Mouse (Mus musculus) A20 (cell line): ENCODE measurements around the gene E4f1.
"Not testable (repeated sequence)": the region's sequence is repeated elsewhere in the genome, so short reads cannot be mapped to it uniquely, and the experiment has no call there.

ENCODE experiments used
- DNase-seq: peaks from one replicate; pipeline ENCODE4 v3.0.0-alpha.2; 2011; ENCODE audit warnings: low read depth, low spot score

The E4f1 gene

GRCm38 (mm10) chr17:24455523-24456206 lies 14.4 kb downstream of the E4f1 start:
- not testable (repeated sequence) for DNase-seq

GRCm38 (mm10) chr17:24454756-24455522 lies 15.2 kb downstream of the E4f1 start:
- peak; percentile 99 for DNase-seq

- DNase-seq: no peak
These were observed 15.8 kb downstream of the E4f1 start for GRCm38 (mm10) chr17:24454218-24454755.

DNA sequence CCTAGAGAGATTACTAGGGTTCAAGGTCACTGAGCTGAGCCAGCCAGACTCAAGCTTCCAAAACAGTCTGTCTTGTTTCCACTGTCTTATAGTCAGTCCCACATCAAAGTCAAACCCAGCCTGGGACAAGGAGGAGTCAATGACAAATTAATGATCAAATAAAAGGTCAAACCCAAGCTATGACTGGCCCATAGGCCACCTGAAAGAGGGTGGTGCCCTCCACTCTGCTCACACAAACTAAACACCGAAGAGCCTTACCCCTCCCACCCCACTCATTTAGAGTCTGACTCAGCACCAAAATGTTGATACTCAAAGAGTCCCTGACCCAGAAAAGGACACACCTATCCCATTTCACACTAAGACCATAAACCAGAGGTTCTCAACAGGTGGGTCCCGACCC lies 16.7 kb downstream of the E4f1 start:
- DNase-seq: no peak

DNA sequence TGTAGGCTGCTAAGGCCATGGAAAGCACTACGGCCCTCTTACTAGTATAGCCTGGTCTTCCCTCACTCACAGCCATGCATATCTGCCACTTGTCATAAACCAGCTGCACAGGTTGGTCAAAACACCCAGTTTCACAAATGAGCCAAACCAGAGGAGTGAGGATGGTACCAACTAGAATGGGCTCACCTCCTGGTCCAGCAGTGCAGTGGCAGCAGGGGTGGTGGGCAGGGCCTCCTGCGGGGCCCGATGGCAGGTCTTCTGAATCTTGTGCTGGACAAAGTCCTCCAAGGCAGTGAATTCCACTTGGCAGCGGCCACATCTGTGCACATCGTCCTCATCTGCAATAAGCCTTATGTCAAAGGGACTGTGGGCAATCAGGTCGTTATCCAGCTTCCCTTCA lies 18.9 kb downstream of the E4f1 start:
- DNase-seq: no peak

DNA sequence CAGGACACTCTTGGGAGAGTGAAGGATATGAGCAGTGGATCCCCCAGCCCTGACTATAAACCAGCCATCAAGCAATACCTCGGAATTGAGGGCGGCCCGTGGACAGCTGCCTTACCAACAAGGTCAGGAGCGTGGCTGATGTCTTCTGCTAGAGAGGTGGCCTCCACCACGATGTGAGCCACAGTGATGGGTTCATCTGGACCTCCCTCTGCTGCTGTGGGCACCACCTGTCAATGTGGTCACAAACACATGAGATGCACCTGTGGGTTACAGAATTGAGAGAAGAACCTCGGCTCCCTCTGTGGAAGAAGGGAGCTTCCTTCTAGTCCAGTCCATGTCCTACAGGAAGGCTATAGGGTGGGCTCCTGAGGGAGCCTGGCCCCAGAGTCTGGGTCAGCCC lies 20.6 kb downstream of the E4f1 start:
- DNase-seq: no peak

DNA sequence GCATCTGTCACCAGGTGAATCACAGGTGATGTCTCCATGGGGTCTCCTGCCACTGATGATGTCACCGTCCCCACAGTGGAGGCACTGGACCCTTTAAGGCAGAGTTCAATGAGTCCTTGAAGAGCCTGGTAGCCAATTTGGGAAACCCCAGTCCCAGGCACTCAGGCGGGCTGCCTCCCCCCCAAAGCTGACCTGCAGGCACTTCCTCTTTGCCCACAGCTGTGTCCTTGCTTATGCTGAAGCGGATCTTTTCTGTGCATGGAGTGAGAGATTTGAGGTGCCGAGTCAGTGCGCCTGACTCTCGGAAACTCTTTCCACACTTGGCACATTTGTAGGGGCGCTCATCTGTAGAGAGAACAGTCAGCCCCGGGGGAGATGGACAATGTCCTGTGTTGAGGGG lies 23.5 kb downstream of the E4f1 start:
- no peak for DNase-seq

- DNase-seq: no peak
These were observed 26.7 kb downstream of the E4f1 start for GRCm38 (mm10) chr17:24443409-24443808.

DNA sequence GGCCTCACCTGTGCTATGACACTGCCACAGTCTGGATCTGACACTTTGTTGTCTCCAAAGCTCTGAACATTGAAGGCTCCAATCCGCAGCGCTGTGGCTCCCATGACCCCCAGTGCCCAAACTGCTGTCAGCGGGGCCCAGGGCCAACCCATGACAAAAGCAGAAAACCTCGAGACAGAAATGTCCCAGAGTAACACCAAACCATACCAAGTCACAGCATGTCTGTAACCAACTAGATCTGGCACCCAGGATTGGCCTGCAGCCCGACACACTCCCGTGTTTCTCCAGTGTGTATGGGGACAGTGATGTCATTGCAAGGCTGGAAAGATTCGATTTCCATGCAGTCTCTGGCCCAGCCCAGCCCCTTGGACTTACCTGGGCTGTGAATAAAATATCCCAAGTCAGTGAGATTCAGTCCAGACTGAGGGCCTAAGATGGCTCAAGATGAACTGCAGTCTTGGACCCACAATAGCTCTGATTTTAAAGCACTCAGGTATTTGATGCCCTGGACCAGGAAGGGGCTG lies 27.4 kb downstream of the E4f1 start, which contains the start of gene Dnase1l2:
Gene Dnase1l2 (minus strand): TSS at position 474 of the 524 bp plus-strand sequence.
- no peak for DNase-seq

DNA sequence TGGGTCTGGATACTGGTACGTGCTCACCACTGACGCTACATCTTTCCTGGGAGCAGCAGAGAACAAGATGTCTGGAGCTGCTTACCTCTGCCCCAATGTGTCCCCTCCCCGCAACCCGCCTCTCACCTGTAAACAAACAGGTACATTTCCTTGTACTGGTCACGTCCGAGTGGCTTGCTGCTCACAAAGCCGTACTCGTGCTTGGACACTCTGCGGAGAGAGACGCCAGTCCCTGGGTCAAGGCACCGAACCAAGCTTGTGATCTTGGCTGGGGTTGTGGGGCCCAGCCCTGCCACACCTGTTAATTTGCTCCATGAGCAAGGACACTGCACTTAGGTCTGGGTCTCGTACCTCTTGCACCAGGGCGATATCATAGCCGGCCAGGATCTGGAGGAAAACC lies 28.0 kb downstream of the E4f1 start:
- no peak for DNase-seq

- peak; percentile 30 for DNase-seq
These were observed 29.0 kb downstream of the E4f1 start for GRCm38 (mm10) chr17:24441148-24441547.

- no peak for DNase-seq
These were observed 29.7 kb downstream of the E4f1 start for GRCm38 (mm10) chr17:24440377-24440776.

DNA sequence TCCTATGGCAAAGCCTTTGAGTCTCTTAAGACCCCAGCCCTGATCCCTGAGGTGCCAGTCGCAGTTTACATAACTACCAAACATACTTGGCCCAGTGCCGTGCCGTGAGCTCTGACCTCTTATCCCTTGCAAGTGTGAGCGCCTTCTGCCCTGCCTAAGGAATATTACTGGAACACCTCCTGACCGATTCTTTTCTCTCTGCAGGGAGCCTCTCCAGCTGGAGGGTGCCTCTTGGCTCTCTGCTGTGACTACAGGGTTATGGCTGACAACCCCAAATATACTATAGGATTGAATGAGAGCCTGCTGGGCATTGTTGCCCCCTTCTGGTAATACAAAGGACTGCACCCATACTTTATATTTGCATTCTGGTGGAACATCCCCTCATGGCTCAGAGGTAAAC lies 33.1 kb downstream of the E4f1 start:
- peak; percentile 65 for DNase-seq

GRCm38 (mm10) chr17:24429201-24429983 lies 40.7 kb downstream of the E4f1 start:
- DNase-seq: no peak

DNA sequence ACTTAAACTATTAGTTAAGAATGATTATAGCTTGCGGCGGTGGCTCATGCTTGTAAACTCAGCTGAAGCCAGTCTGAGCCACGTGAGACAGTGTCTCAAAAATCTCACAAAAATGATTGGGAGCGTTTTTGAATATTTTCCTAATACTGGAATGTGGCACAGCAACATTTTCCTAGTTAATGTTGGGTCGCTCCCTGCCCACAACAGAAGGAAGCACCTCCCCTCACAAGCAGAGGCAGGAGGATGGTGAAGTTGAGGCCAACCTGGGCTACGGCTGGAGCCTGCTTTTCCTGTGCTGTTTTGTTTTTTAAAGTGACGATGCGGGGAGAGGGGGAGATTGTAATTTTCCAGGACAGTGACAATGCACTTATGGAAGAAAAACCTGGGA lies 42.9 kb downstream of the E4f1 start:
- DNase-seq: peak; percentile 55

- DNase-seq: peak; percentile 95
These were observed 43.5 kb downstream of the E4f1 start, which contains the start of gene Eci1 for GRCm38 (mm10) chr17:24426471-24427169. Gene Eci1, plus strand, starts transcription at chr17:24426641.

DNA sequence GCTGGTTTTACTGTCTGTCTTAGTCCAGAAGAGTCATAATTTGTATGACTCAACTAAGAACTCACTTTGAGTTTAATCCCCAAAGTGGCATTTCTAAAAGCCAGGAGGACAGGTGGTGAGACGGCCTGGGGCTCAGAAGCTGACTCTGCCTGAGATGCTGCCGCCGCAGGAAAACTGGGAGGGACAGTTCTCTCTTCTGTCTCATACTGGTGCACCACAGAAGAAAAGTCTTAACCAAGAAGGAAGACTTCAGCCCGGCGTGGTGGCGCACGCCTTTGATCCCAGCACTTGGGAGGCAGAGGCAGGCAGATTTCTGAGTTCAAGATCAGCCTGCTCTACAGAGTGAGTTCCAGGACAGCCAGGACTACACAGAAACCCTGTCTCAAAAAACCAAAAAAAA lies 44.2 kb downstream of the E4f1 start:
- DNase-seq: no peak

DNA sequence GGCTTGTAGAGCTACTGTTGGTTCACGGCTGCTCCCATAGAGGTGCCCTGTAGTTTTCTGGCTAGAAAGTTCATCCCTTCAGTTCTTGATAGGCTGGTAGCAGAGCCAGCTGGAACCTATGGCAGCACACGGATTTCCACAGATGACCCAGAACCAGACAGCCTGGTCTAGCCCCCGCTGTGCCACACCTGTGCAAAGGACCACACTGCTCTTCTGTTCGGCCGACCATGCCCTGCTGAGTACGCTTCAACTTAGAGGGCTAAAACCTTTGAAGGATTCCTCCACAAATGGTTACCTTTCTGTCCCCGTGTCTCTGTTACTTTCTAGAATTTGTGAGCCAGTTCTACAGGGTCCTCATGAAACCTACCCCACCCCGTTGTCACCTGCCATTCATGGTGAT lies 44.8 kb downstream of the E4f1 start:
- DNase-seq: not testable (repeated sequence)

GRCm38 (mm10) chr17:24424489-24424888 lies 45.6 kb downstream of the E4f1 start:
- no peak for DNase-seq

GRCm38 (mm10) chr17:24423114-24423513 lies 47.0 kb downstream of the E4f1 start:
- DNase-seq: no peak

- no peak for DNase-seq
These were observed 54.0 kb downstream of the E4f1 start for GRCm38 (mm10) chr17:24416051-24416652.
